Mouse (Mus musculus) heart, postnatal 0 days (tissue): ENCODE measurements around the gene Lonp2. TPM values are rescaled to one million over a fixed set of nuclear protein-coding genes. Genes with fewer than 3 reads are reported as not detected.

Source experiments
- ATAC-seq: fragments of 200-750 bp; cut with Nextera tagmentation; 2 replicates; pipeline ENCODE4 v1.8.0; 2017; ENCODE audit warnings: low read depth, moderate number of reproducible peaks, moderate library complexity; ENCODE audit not compliant: insufficient read depth
- DNase-seq: peaks from one replicate; pipeline ENCODE4 v3.0.0-alpha.2; 2016; ENCODE audit warnings: low spot score
- H3K27ac ChIP-seq: fragments of 300-500 bp; sonication (generic); 2 replicates; pipeline ENCODE4 v1.5.1; 2014; ENCODE audit warnings: low read depth, mild to moderate bottlenecking
- H3K27me3 ChIP-seq: fragments of 300-500 bp; sonication (generic); 2 replicates; pipeline ENCODE4 v1.6.1; 2014; ENCODE audit warnings: low read length, mixed read lengths; ENCODE audit not compliant: control insufficient read depth, insufficient read depth
- H3K36me3 ChIP-seq: fragments of 300-500 bp; sonication (generic); replicated peaks from 2 replicates; pipeline ENCODE4 v1.6.1; 2014; ENCODE audit warnings: low read length, mixed read lengths; ENCODE audit not compliant: control insufficient read depth, insufficient read depth
- H3K4me1 ChIP-seq: fragments of 300-500 bp; sonication (generic); 2 replicates; pipeline ENCODE4 v1.6.1; 2014; ENCODE audit warnings: antibody characterized with exemption; ENCODE audit not compliant: control insufficient read depth, insufficient read depth
- H3K4me2 ChIP-seq: fragments of 300-500 bp; sonication (generic); 2 replicates; pipeline ENCODE4 v1.6.1; 2014; ENCODE audit warnings: low read depth, mild to moderate bottlenecking, low read length, moderate library complexity
- H3K4me3 ChIP-seq: fragments of 300-500 bp; sonication (generic); 2 replicates; pipeline ENCODE4 v1.5.1; 2014; ENCODE audit warnings: low read depth, low read length
- H3K9ac ChIP-seq: fragments of 300-500 bp; sonication (generic); replicated peaks from 2 replicates; pipeline ENCODE4 v1.6.1; 2014; ENCODE audit warnings: low read depth, low read length, mixed read lengths
- H3K9me3 ChIP-seq: fragments of 300-500 bp; sonication (generic); replicated peaks from 2 replicates; pipeline ENCODE4 v1.6.1; 2016; ENCODE audit warnings: low read length; ENCODE audit not compliant: control insufficient read depth
- CTCF ChIP-seq: IDR thresholded peaks from 2 replicates; pipeline ENCODE4 v1.5.1; 2016; ENCODE audit warnings: antibody characterized with exemption, control low read depth, low read depth
- EP300 ChIP-seq: IDR thresholded peaks from 2 replicates; pipeline ENCODE4 v1.6.1; 2016; ENCODE audit warnings: antibody characterized with exemption, low read depth
- WGBS: fragments of 180-500 bp; shearing (Covaris S2); extraction: QIAGEN DNeasy Blood & Tissue Kit; methylation state at CpG from one replicate; pipeline ENCODE4 v1.1.7; 2014; 5-methylcytosine and 5-hydroxymethylcytosine counted together
- polyA plus RNA-seq: library from polyadenylated mRNA; unstranded; fragments of >200 nt; fragmentation: Nextera tagmentation; extraction: Ambion mirVana; gene quantifications from 2 replicates; pipeline ENCODE4 v1.2.1, GENCODE M21; 2015
- total RNA-seq: library from RNA; depleted of rRNA; stranded (reverse); fragments of >200 nt; gene quantifications from 2 replicates; pipeline ENCODE4 v1.2.3, GENCODE M21; 2014; ENCODE audit warnings: low replicate concordance; rRNA removed

Gene Lonp2
- total RNA-seq (49.9 and 63.0 TPM in 2 replicates), polyA plus RNA-seq (60.1 and 60.4 TPM in 2 replicates)

GRCm38 (mm10) chr8:86623911-86624731, at the start of gene Lonp2:
Gene Lonp2, plus strand, starts transcription at chr8:86624043.
- WGBS, result under 1% methylated on average over 52 of the region's 62 CpGs
- no peaks in the 10 kb centered on the region for H3K27me3 ChIP-seq
- H3K4me1 ChIP-seq, result peaks cover 13% of the 10 kb centered on the region
- H3K27ac ChIP-seq, result peak within 1 kb of the TSS; percentile 83
- H3K4me3 ChIP-seq, result peak within 1 kb of the TSS; percentile 93
- H3K9me3 ChIP-seq, result no peaks in the 10 kb centered on the region
- ATAC-seq (peak; percentile 100), DNase-seq (peak; percentile 98)
- TF ChIP-seq EP300 (0 out of 2 replicates have a peak, but pooled peaks have one; percentile 31), CTCF (no peak)
- peak within 1 kb of the TSS; percentile 97 for H3K4me2 ChIP-seq
- H3K36me3 ChIP-seq, result no peaks in the 10 kb centered on the region
- H3K9ac ChIP-seq, result peak within 1 kb of the TSS; percentile 88

- Histone ChIP-seq H3K36me3 (no peaks in the 10 kb centered on the region), H3K9ac (no peak overlapping the region), H3K4me2 (no peak overlapping the region), H3K4me1 (0 out of 2 replicates have a peak, but pooled peaks cover 8% of the 10 kb centered on the region), H3K27me3 (no peaks in the 10 kb centered on the region), H3K4me3 (no peak overlapping the region), H3K27ac (no peak overlapping the region), H3K9me3 (no peaks in the 10 kb centered on the region)
- TF ChIP-seq CTCF (no peak), EP300 (no peak)
- WGBS, result 82% methylated on average over 8 of the region's 8 CpGs
- no peak for ATAC-seq
- no peak for DNase-seq
Measured at GRCm38 (mm10) chr8:86577547-86577946, 46.3 kb upstream of the Lonp2 start.

- no peak overlapping the region for H3K27ac ChIP-seq
- no peak overlapping the region for H3K4me3 ChIP-seq
- ATAC-seq, result no peak
- H3K36me3 ChIP-seq, result no peaks in the 10 kb centered on the region
- H3K9ac ChIP-seq, result no peak overlapping the region
- H3K27me3 ChIP-seq, result no peaks in the 10 kb centered on the region
- no peak overlapping the region for H3K4me2 ChIP-seq
- no peaks in the 10 kb centered on the region for H3K9me3 ChIP-seq
- TF ChIP-seq CTCF, result no peak
- TF ChIP-seq EP300, result no peak
- 15% methylated on average over 9 of the region's 9 CpGs for WGBS
- DNase-seq, result peak; percentile 21
- H3K4me1 ChIP-seq, result 0 out of 2 replicates have a peak, but pooled peaks cover 8% of the 10 kb centered on the region
Measured at GRCm38 (mm10) chr8:86578076-86578475, 45.8 kb upstream of the Lonp2 start.

- Histone ChIP-seq H3K27ac (no peak overlapping the region), H3K4me2 (no peak overlapping the region), H3K9me3 (no peaks in the 10 kb centered on the region), H3K36me3 (no peaks in the 10 kb centered on the region), H3K27me3 (no peaks in the 10 kb centered on the region), H3K4me3 (no peak overlapping the region), H3K4me1 (0 out of 2 replicates have a peak, but pooled peaks cover 8% of the 10 kb centered on the region), H3K9ac (no peak overlapping the region)
- no peak for ATAC-seq
- WGBS, result 62% methylated on average over 8 of the region's 8 CpGs
- DNase-seq, result no peak
- no peak for TF ChIP-seq CTCF
- TF ChIP-seq EP300, result no peak
Measured at GRCm38 (mm10) chr8:86578693-86579092, 45.1 kb upstream of the Lonp2 start.

- no peaks in the 10 kb centered on the region for H3K9me3 ChIP-seq
- DNase-seq, result no peak
- no peak within 1 kb of the TSS for H3K4me3 ChIP-seq
- no peak within 1 kb of the TSS for H3K9ac ChIP-seq
- H3K27ac ChIP-seq, result no peak within 1 kb of the TSS
- ATAC-seq, result no peak
- H3K27me3 ChIP-seq, result no peaks in the 10 kb centered on the region
- H3K4me1 ChIP-seq, result 0 out of 2 replicates have a peak, but pooled peaks cover 8% of the 10 kb centered on the region
- TF ChIP-seq EP300, result no peak
- TF ChIP-seq CTCF, result no peak
- H3K36me3 ChIP-seq, result no peaks in the 10 kb centered on the region
- H3K4me2 ChIP-seq, result no peak within 1 kb of the TSS
Measured at GRCm38 (mm10) chr8:86580458-86580857, 43.4 kb upstream of the Lonp2 start, which contains the start of gene Abcc12. Gene Abcc12, minus strand, starts transcription at chr8:86580686.
